Mouse (Mus musculus) G1E-ER4 (cell line): Measurements from ENCODE around the gene Scarb2. TPM values are rescaled to one million over a fixed set of nuclear protein-coding genes. Genes with fewer than 3 reads are reported as not detected.

Experiments
- GATA1 ChIP-seq: IDR thresholded peaks from one replicate; pipeline ENCODE4 v1.8.0; 2012; ENCODE audit warnings: low read length, inconsistent platforms
- polyA plus RNA-seq: library from polyadenylated mRNA; stranded (reverse); fragments of >175 nt; gene quantifications from 2 replicates; pipeline ENCODE4 v1.2.3, GENCODE M21; 2012

Gene Scarb2
- polyA plus RNA-seq, 1 experiment = 11.2 TPM

- TF ChIP-seq GATA1 = no peak
Measured at GRCm38 (mm10) chr5:92499378-92499777, 7.3 kb downstream of the Scarb2 start.

- no peak for TF ChIP-seq GATA1
Measured at GRCm38 (mm10) chr5:92498661-92499060, 8.0 kb downstream of the Scarb2 start.

GRCm38 (mm10) chr5:92498225-92498624 lies 8.4 kb downstream of the Scarb2 start:
- no peak for TF ChIP-seq GATA1

- no peak for TF ChIP-seq GATA1
Measured at GRCm38 (mm10) chr5:92495771-92496409, 10.7 kb downstream of the Scarb2 start.

GRCm38 (mm10) chr5:92495291-92495690 lies 11.3 kb downstream of the Scarb2 start:
- no peak for TF ChIP-seq GATA1

GRCm38 (mm10) chr5:92493423-92493822 lies 13.2 kb downstream of the Scarb2 start:
- TF ChIP-seq GATA1 = no peak

GRCm38 (mm10) chr5:92490779-92491178 lies 15.9 kb downstream of the Scarb2 start:
- no peak for TF ChIP-seq GATA1

- no peak for TF ChIP-seq GATA1
Measured at GRCm38 (mm10) chr5:92490304-92490703, 16.3 kb downstream of the Scarb2 start.

- TF ChIP-seq GATA1 = no peak
Measured at GRCm38 (mm10) chr5:92489503-92489902, 17.1 kb downstream of the Scarb2 start.

- no peak for TF ChIP-seq GATA1
Measured at GRCm38 (mm10) chr5:92488961-92489360, 17.7 kb downstream of the Scarb2 start.

- no peak for TF ChIP-seq GATA1
Measured at GRCm38 (mm10) chr5:92488408-92488807, 18.2 kb downstream of the Scarb2 start.

- TF ChIP-seq GATA1 = no peak
Measured at GRCm38 (mm10) chr5:92486758-92487157, 19.9 kb downstream of the Scarb2 start.

- no peak for TF ChIP-seq GATA1
Measured at GRCm38 (mm10) chr5:92484880-92485279, 21.8 kb downstream of the Scarb2 start.

GRCm38 (mm10) chr5:92472863-92473262 lies 33.8 kb downstream of the Scarb2 start:
- TF ChIP-seq GATA1 = no peak

GRCm38 (mm10) chr5:92471531-92471930 lies 35.1 kb downstream of the Scarb2 start:
- no peak for TF ChIP-seq GATA1

GRCm38 (mm10) chr5:92469201-92470130 lies 37.2 kb downstream of the Scarb2 start:
- no peak for TF ChIP-seq GATA1

- TF ChIP-seq GATA1 = no peak
Measured at GRCm38 (mm10) chr5:92468234-92468633, 38.4 kb downstream of the Scarb2 start.
